Mouse (Mus musculus) neural tube, embryonic 11.5 days (tissue): Measurements from ENCODE around the gene Serpina1d. TPM values are rescaled to one million over a fixed set of nuclear protein-coding genes. Genes with fewer than 3 reads are reported as not detected.
"Not testable (repeated sequence)": the region's sequence is repeated elsewhere in the genome, so short reads cannot be mapped to it uniquely, and the experiment has no call there.

ENCODE experiments used
- ATAC-seq: fragments of 200-750 bp; cut with Nextera tagmentation; 2 replicates; pipeline ENCODE4 v1.8.0; 2017; ENCODE audit warnings: moderate number of reproducible peaks, mild to moderate bottlenecking, moderate TSS enrichment, moderate library complexity; ENCODE audit not compliant: insufficient read depth, low FRiP score, low TSS enrichment
- DNase-seq: peaks from one replicate; pipeline ENCODE4 v3.0.0-alpha.2; 2015; ENCODE audit warnings: low spot score
- H3K27ac ChIP-seq: fragments of 300-500 bp; sonication (generic); 2 replicates; pipeline ENCODE4 v1.5.1; 2014; ENCODE audit warnings: low read depth, mild to moderate bottlenecking, low read length
- H3K27me3 ChIP-seq: fragments of 300-500 bp; sonication (generic); 2 replicates; pipeline ENCODE4 v1.6.1; 2014; ENCODE audit warnings: mild to moderate bottlenecking, low read length, mixed read lengths; ENCODE audit not compliant: control insufficient read depth, insufficient read depth
- H3K36me3 ChIP-seq: fragments of 300-500 bp; sonication (generic); 2 replicates; pipeline ENCODE4 v1.6.1; 2014; ENCODE audit warnings: mild to moderate bottlenecking, low read length, moderate library complexity, mixed read lengths; ENCODE audit not compliant: control insufficient read depth, insufficient read depth
- H3K4me1 ChIP-seq: fragments of 300-500 bp; sonication (generic); 2 replicates; pipeline ENCODE4 v1.6.1; 2014; ENCODE audit warnings: low read length, mixed read lengths; ENCODE audit not compliant: control insufficient read depth, insufficient read depth
- H3K4me2 ChIP-seq: fragments of 300-500 bp; sonication (generic); 2 replicates; pipeline ENCODE4 v1.6.1; 2014; ENCODE audit warnings: low read depth, mild to moderate bottlenecking, moderate library complexity
- H3K4me3 ChIP-seq: fragments of 300-500 bp; sonication (generic); 2 replicates; pipeline ENCODE4 v1.5.1; 2014; ENCODE audit warnings: low read depth, low read length
- H3K9ac ChIP-seq: fragments of 300-500 bp; sonication (generic); 2 replicates; pipeline ENCODE4 v1.6.1; 2014; ENCODE audit warnings: mild to moderate bottlenecking, low read length
- H3K9me3 ChIP-seq: fragments of 300-500 bp; sonication (generic); 2 replicates; pipeline ENCODE4 v1.6.1; 2016; ENCODE audit warnings: low read length; ENCODE audit not compliant: control insufficient read depth
- WGBS: fragments of 180-500 bp; shearing (Covaris S2); extraction: QIAGEN DNeasy Blood & Tissue Kit; methylation state at CpG from one replicate; pipeline ENCODE4 v1.1.7; 2014; 5-methylcytosine and 5-hydroxymethylcytosine counted together
- polyA plus RNA-seq: library from polyadenylated mRNA; unstranded; fragments of >200 nt; fragmentation: Nextera tagmentation; extraction: Ambion mirVana; gene quantifications from 2 replicates; pipeline ENCODE4 v1.2.1, GENCODE M21; 2014

Serpina1d gene
- not detected in 2 replicates for polyA plus RNA-seq

GRCm38 (mm10) chr12:103773246-103773851 is at the start of gene Serpina1d:
TSS of gene Serpina1d (minus strand) at chr12:103773592.
- not testable (repeated sequence) for H3K27ac ChIP-seq, H3K9me3 ChIP-seq, H3K27me3 ChIP-seq, ATAC-seq, H3K4me1 ChIP-seq, H3K4me3 ChIP-seq, H3K4me2 ChIP-seq, H3K36me3 ChIP-seq, DNase-seq, H3K9ac ChIP-seq
- 86% methylated on average over 6 of the region's 6 CpGs for WGBS

GRCm38 (mm10) chr12:103770597-103770996 is 2.8 kb downstream of the Serpina1d start:
- not testable (repeated sequence) for H3K27ac ChIP-seq, DNase-seq, H3K9me3 ChIP-seq, H3K4me2 ChIP-seq, H3K36me3 ChIP-seq, ATAC-seq, H3K4me1 ChIP-seq, H3K27me3 ChIP-seq, H3K9ac ChIP-seq, H3K4me3 ChIP-seq
- WGBS: 67% methylated on average over 1 of the region's 1 CpGs

GRCm38 (mm10) chr12:103763083-103763482 is 10.3 kb downstream of the Serpina1d start:
- H3K9ac ChIP-seq, H3K9me3 ChIP-seq, H3K4me1 ChIP-seq, H3K4me2 ChIP-seq, H3K27me3 ChIP-seq, DNase-seq, H3K27ac ChIP-seq, H3K36me3 ChIP-seq, ATAC-seq, H3K4me3 ChIP-seq: not testable (repeated sequence)
- 83% methylated on average over 3 of the region's 3 CpGs for WGBS

- not testable (repeated sequence) for DNase-seq, H3K9me3 ChIP-seq
- 85% methylated on average over 3 of the region's 3 CpGs for WGBS
Measured at GRCm38 (mm10) chr12:103760316-103760715, 13.1 kb downstream of the Serpina1d start.

GRCm38 (mm10) chr12:103745957-103746356 is 27.4 kb downstream of the Serpina1d start:
- not testable (repeated sequence) for H3K27me3 ChIP-seq
- 87% methylated on average over 5 of the region's 5 CpGs for WGBS

More at GRCm38 (mm10) chr12:103760316-103760715, 13.1 kb downstream of the Serpina1d start:
- H3K4me3 ChIP-seq, H3K27me3 ChIP-seq, H3K4me2 ChIP-seq, ATAC-seq, H3K9ac ChIP-seq, H3K4me1 ChIP-seq, H3K27ac ChIP-seq, H3K36me3 ChIP-seq: not testable (repeated sequence)

GRCm38 (mm10) chr12:103737791-103738580 is 35.4 kb downstream of the Serpina1d start:
- H3K27ac ChIP-seq, H3K4me1 ChIP-seq, H3K27me3 ChIP-seq, H3K9ac ChIP-seq, H3K4me3 ChIP-seq, H3K36me3 ChIP-seq, H3K9me3 ChIP-seq, H3K4me2 ChIP-seq, ATAC-seq, DNase-seq: not testable (repeated sequence)
- WGBS: 83% methylated on average over 5 of the region's 6 CpGs

More at GRCm38 (mm10) chr12:103745957-103746356, 27.4 kb downstream of the Serpina1d start:
- not testable (repeated sequence) for ATAC-seq, H3K4me2 ChIP-seq, H3K9ac ChIP-seq, H3K27ac ChIP-seq, H3K9me3 ChIP-seq, DNase-seq, H3K4me3 ChIP-seq, H3K36me3 ChIP-seq, H3K4me1 ChIP-seq

GRCm38 (mm10) chr12:103735566-103735965 is 37.8 kb downstream of the Serpina1d start:
- WGBS: 96% methylated on average over 4 of the region's 4 CpGs
- H3K4me2 ChIP-seq, ATAC-seq, H3K4me3 ChIP-seq, H3K27me3 ChIP-seq, H3K4me1 ChIP-seq, DNase-seq, H3K36me3 ChIP-seq, H3K27ac ChIP-seq, H3K9me3 ChIP-seq, H3K9ac ChIP-seq: not testable (repeated sequence)

- not testable (repeated sequence) for H3K27ac ChIP-seq, H3K4me2 ChIP-seq, H3K9me3 ChIP-seq, ATAC-seq, H3K4me1 ChIP-seq, DNase-seq, H3K9ac ChIP-seq, H3K36me3 ChIP-seq, H3K4me3 ChIP-seq, H3K27me3 ChIP-seq
- WGBS: 92% methylated on average over 4 of the region's 4 CpGs
Measured at GRCm38 (mm10) chr12:103735101-103735500, 38.3 kb downstream of the Serpina1d start.
